Mouse (Mus musculus): ENCODE measurements around the gene Sarm1. TPM values are rescaled to one million over a fixed set of nuclear protein-coding genes. Genes with fewer than 3 reads are reported as not detected.

Sarm1 gene
- polyA plus RNA-seq, 1 experiment from 2014 or later, result 21.8 TPM

DNA sequence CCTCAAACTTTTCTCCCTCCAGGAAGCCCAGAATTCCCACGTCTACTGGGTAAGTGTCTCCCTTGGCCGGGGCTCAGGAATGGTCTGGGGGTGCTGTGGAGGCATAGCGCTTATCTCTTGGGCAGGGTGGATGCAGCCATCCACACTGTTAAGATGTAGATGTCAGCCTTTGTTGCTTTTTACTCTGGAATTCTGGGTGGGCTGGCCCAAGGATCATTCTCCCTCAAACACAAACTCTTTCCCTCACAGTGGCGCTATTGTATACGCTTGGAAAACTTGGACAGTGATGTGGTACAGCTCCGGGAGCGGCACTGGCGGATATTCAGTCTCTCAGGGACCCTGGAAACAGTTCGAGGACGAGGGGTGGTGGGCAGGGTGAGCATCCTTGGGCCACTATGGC is 21.4 kb upstream of the Sarm1 start:
- 94% methylated on average over 10 of the region's 10 CpGs for WGBS

DNA sequence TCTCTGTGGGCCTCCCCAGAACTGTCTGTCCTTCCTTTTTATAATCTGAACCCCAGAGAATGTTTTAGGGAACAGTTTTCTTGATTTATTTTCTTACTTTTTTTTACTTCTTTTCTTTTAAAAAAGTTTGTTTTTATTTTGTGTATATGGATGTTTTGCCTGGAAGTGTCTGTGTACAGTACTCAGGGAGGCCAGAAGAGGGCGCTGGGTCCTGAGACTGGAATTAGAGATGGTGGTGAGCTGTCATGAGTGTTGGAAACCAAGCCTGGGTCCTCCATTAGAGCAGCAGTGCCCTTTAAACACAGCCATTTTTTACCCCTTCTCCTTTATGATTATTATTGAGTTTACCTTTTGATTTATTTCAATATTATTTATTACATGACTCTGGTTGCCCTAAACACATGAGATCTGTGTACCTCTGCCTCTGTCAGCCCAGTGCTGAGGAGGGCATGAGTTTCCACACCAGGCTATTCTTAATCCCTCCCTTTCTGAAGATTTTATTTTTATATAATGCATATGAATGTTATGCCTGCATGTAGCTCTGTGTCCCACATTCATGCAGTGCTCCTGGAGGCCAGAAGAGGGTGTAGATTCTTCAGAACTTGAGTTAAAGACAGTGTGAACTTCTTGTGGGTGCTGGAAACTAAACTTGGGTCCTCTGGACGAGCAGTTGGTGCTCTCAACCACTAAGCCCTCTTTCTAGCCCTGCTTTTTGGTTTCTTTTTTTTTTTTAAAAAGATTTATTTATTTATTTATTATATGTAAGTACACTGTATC is 18.2 kb upstream of the Sarm1 start:
- WGBS, result 58% methylated on average over 2 of the region's 2 CpGs
- Histone ChIP-seq H3K36me3 (ENCODE audit: control insufficient read depth, insufficient read depth, low read length) (peaks cover 20% of the 10 kb centered on the region), H3K4me2 (ENCODE audit: low read depth) (no peak overlapping the region), H3K27me3 (ENCODE audit: control insufficient read depth, insufficient read depth, low read length) (no peaks in the 10 kb centered on the region), H3K4me3 (ENCODE audit: low read depth, low read length) (no peak overlapping the region), H3K9me3 (ENCODE audit: control insufficient read depth, low read length) (no peaks in the 10 kb centered on the region), H3K4me1 (ENCODE audit: control insufficient read depth, insufficient read depth, low read length) (peaks cover 14% of the 10 kb centered on the region), H3K9ac (ENCODE audit: low read length) (no peak overlapping the region), H3K27ac (ENCODE audit: low read depth, low read length) (no peak overlapping the region)
- DNase-seq (ENCODE audit: low spot score), result no peak
- no peak for ATAC-seq (ENCODE audit: insufficient read depth, low FRiP score, low TSS enrichment)

More for the DNA sequence above, 21.4 kb upstream of the Sarm1 start:
- no peak for ATAC-seq (ENCODE audit: insufficient read depth, low FRiP score, low TSS enrichment)
- Histone ChIP-seq H3K27me3 (ENCODE audit: control insufficient read depth, insufficient read depth, low read length) (no peaks in the 10 kb centered on the region), H3K27ac (ENCODE audit: low read depth, low read length) (no peak overlapping the region), H3K36me3 (ENCODE audit: control insufficient read depth, insufficient read depth, low read length) (peaks cover 33% of the 10 kb centered on the region), H3K9me3 (ENCODE audit: control insufficient read depth, low read length) (no peaks in the 10 kb centered on the region), H3K4me3 (ENCODE audit: low read depth, low read length) (no peak overlapping the region), H3K4me1 (ENCODE audit: control insufficient read depth, insufficient read depth, low read length) (no peaks in the 10 kb centered on the region), H3K4me2 (ENCODE audit: low read depth) (no peak overlapping the region), H3K9ac (ENCODE audit: low read length) (no peak overlapping the region)
- no peak for DNase-seq (ENCODE audit: low spot score)

DNA sequence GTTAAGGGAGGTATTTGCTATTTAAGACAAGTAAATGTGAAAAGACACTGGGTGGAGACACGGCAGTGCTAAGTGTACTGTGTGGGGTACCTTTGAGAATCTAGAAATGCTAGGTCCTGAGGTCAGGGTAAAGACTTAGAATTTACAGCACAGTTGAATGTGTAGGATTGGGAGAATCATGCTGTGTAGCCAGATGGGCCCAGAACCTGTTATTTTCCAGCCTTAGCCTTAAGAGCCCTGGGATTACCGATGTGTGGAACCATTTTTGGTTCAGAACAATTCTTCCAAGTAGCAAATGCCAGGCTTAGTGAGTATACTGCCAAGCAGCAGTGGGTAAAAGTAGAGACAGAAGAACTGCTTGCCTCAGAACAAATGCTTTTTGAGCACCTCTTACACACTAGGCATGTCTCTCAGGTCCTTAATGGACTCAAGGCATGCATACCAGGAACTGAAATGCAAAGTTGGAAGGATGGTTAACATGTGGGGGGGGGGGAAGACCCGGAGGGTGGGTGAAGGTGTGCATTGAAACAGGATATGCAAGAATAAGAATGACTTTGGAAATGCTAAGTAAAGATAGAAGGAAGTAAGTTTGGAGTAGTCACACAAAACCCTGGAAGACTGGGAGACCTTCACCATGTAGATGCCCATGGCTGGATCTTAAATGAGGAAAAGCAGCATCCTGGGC is 15.7 kb upstream of the Sarm1 start:
- WGBS, result 81% methylated on average over 3 of the region's 3 CpGs
- peaks cover 14% of the 10 kb centered on the region for H3K4me1 ChIP-seq (ENCODE audit: control insufficient read depth, insufficient read depth, low read length)
- DNase-seq (ENCODE audit: low spot score), result no peak
- peaks cover 17% of the 10 kb centered on the region for H3K36me3 ChIP-seq (ENCODE audit: control insufficient read depth, insufficient read depth, low read length)
- peak overlapping the region; percentile 96 for H3K9ac ChIP-seq (ENCODE audit: low read length)
- no peak overlapping the region for H3K27ac ChIP-seq (ENCODE audit: low read depth, low read length)
- no peaks in the 10 kb centered on the region for H3K27me3 ChIP-seq (ENCODE audit: control insufficient read depth, insufficient read depth, low read length)
- H3K4me2 ChIP-seq (ENCODE audit: low read depth), result peak overlapping the region; percentile 76
- H3K9me3 ChIP-seq (ENCODE audit: control insufficient read depth, low read length), result no peaks in the 10 kb centered on the region
- peak overlapping the region; percentile 67; the same call in 1 of the 2 replicates for H3K4me3 ChIP-seq (ENCODE audit: low read depth, low read length)
- ATAC-seq (ENCODE audit: insufficient read depth, low FRiP score, low TSS enrichment), result no peak

DNA sequence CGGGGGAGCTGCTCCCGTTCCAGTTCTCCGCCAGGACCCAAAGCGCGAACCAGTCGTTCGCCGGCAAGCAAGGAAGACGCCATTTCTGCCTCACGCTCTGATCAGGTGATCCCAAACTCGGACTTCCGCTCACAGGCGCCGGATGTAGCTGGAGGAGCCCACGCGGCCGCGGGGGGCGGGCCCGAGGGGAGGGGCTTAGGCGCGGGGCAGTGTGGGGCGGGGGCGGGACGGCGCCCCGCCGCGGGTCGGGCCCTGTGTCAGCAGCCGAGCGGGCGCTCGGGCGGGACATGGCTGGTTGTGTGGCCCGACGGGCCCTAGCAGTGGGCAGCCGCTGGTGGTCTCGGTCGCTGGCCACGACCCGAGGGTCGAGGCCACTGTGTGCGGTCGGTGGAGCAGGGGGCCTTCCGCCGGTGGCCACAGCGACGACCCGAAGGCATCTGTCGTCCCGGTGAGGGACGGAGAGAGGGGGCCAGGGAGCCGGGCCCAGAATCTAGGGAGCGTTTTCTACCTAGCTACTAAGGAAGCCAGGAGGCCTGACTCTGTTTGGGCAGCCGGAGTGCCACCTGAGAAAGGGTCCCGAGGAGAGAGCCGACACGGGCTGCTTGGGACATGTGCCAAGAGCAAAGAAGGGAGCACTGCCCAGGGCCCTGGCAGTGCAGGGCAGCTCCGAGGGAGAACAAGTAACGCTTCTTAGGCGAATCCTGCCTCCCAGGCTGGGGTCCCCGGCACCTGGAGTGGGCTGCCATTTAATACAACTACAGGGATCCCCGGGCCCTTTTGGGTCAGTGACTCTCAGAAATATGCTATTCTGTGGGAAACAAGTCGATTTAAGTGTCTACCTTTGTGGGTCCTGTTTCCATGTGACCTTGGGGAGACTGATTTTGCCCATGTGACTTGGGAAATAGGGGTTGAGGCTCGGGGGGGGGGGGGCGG is 14.7 kb upstream of the Sarm1 start, which contains the start of the genes Tmem199 and Poldip2:
Tmem199 (minus strand) TSS at position 148 of the 933 bp plus-strand sequence.
Poldip2 (plus strand) TSS at position 169 of the 933 bp plus-strand sequence.
- Histone ChIP-seq H3K4me3 (ENCODE audit: low read depth, low read length) (peak within 1 kb of the TSS; percentile 67), H3K36me3 (ENCODE audit: control insufficient read depth, insufficient read depth, low read length) (peaks cover 21% of the 10 kb centered on the region), H3K9ac (ENCODE audit: low read length) (peak within 1 kb of the TSS; percentile 96), H3K27me3 (ENCODE audit: control insufficient read depth, insufficient read depth, low read length) (no peaks in the 10 kb centered on the region), H3K4me2 (ENCODE audit: low read depth) (peak within 1 kb of the TSS; percentile 76), H3K9me3 (ENCODE audit: control insufficient read depth, low read length) (no peaks in the 10 kb centered on the region), H3K4me1 (ENCODE audit: control insufficient read depth, insufficient read depth, low read length) (peaks cover 14% of the 10 kb centered on the region), H3K27ac (ENCODE audit: low read depth, low read length) (peak within 1 kb of the TSS; percentile 69; the same call in 1 of the 2 replicates)
- ATAC-seq (ENCODE audit: insufficient read depth, low FRiP score, low TSS enrichment), result peak; percentile 91
- peak; percentile 96 for DNase-seq (ENCODE audit: low spot score)
- WGBS, result under 1% methylated on average over 60 of the region's 67 CpGs

GRCm38 (mm10) chr11:78509148-78509547 is 11.6 kb upstream of the Sarm1 start:
- ATAC-seq (ENCODE audit: insufficient read depth, low FRiP score, low TSS enrichment), result no peak

GRCm38 (mm10) chr11:78505430-78505829 is 7.9 kb upstream of the Sarm1 start:
- WGBS, result 84% methylated on average over 3 of the region's 3 CpGs
- Histone ChIP-seq H3K27ac (ENCODE audit: low read depth, low read length) (no peak overlapping the region), H3K4me1 (ENCODE audit: control insufficient read depth, insufficient read depth, low read length) (no peaks in the 10 kb centered on the region), H3K4me3 (ENCODE audit: low read depth, low read length) (no peak overlapping the region), H3K27me3 (ENCODE audit: control insufficient read depth, insufficient read depth, low read length) (0 out of 2 replicates have a peak, but pooled peaks cover under 1% of the 10 kb centered on the region), H3K9ac (ENCODE audit: low read length) (no peak overlapping the region), H3K9me3 (ENCODE audit: control insufficient read depth, low read length) (no peaks in the 10 kb centered on the region), H3K36me3 (ENCODE audit: control insufficient read depth, insufficient read depth, low read length) (peaks cover 9% of the 10 kb centered on the region; the same call in 1 of the 2 replicates), H3K4me2 (ENCODE audit: low read depth) (no peak overlapping the region)
- ATAC-seq (ENCODE audit: insufficient read depth, low FRiP score, low TSS enrichment) (no peak), DNase-seq (ENCODE audit: low spot score) (no peak)

More at GRCm38 (mm10) chr11:78509148-78509547, 11.6 kb upstream of the Sarm1 start:
- 89% methylated on average over 5 of the region's 5 CpGs for WGBS
- Histone ChIP-seq H3K9ac (ENCODE audit: low read length) (no peak overlapping the region), H3K27ac (ENCODE audit: low read depth, low read length) (no peak overlapping the region), H3K36me3 (ENCODE audit: control insufficient read depth, insufficient read depth, low read length) (peaks cover 9% of the 10 kb centered on the region; the same call in 1 of the 2 replicates), H3K9me3 (ENCODE audit: control insufficient read depth, low read length) (no peaks in the 10 kb centered on the region), H3K4me1 (ENCODE audit: control insufficient read depth, insufficient read depth, low read length) (peaks cover 14% of the 10 kb centered on the region), H3K27me3 (ENCODE audit: control insufficient read depth, insufficient read depth, low read length) (no peaks in the 10 kb centered on the region), H3K4me3 (ENCODE audit: low read depth, low read length) (no peak overlapping the region), H3K4me2 (ENCODE audit: low read depth) (no peak overlapping the region)
- no peak for DNase-seq (ENCODE audit: low spot score)

DNA sequence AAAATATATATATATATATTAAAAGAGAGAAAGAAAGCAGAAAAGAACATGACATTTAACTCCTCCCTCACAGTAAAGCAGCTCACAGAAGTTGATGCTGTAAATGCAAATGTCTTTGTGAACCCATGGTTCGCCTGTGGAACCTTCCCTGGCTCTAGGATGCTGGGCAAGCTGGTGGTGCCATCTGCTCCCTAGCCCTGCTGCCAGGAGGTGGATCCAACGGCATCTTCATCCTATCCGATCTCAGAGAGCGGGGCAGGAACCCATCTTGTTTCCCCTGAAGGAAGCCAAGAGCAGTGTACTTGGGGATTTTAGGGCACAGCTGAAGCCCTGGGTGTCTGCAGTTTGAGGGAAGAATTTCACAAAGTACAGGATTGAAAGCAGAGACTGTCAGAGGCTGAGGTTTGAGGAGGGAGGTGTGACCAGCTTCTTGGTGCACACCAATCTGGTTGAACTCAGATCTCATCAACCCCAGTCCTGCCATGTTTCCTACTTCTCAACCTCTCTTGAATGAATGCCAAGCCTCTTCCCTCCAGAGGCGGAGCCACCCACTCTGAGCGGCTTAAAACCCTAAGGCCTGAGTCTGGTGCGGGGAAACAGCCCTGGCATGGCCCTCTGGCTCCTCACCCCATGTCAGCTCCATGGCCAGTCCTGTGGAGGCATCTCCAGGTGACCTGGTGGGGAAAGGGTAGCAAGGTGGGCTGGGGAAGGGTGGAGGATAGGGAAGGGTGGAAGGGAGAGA is 5.5 kb upstream of the Sarm1 start, which contains the start of gene Sebox:
Sebox (plus strand) TSS at position 539 of the 742 bp plus-strand sequence.
- Histone ChIP-seq H3K9ac (ENCODE audit: low read length) (no peak within 1 kb of the TSS), H3K4me3 (ENCODE audit: low read depth, low read length) (no peak within 1 kb of the TSS), H3K27ac (ENCODE audit: low read depth, low read length) (no peak within 1 kb of the TSS), H3K4me2 (ENCODE audit: low read depth) (no peak within 1 kb of the TSS), H3K4me1 (ENCODE audit: control insufficient read depth, insufficient read depth, low read length) (no peaks in the 10 kb centered on the region; the same call in 1 of the 2 replicates), H3K36me3 (ENCODE audit: control insufficient read depth, insufficient read depth, low read length) (peaks cover 7% of the 10 kb centered on the region; the same call in 1 of the 2 replicates), H3K9me3 (ENCODE audit: control insufficient read depth, low read length) (no peaks in the 10 kb centered on the region), H3K27me3 (ENCODE audit: control insufficient read depth, insufficient read depth, low read length) (0 out of 2 replicates have a peak, but pooled peaks cover 2% of the 10 kb centered on the region)
- ATAC-seq (ENCODE audit: insufficient read depth, low FRiP score, low TSS enrichment), result no peak
- no peak for DNase-seq (ENCODE audit: low spot score)
- 76% methylated on average over 7 of the region's 7 CpGs for WGBS
